Mouse (Mus musculus) midbrain, postnatal 0 days (tissue): Measurements from ENCODE around the gene Rbfox1. TPM values are rescaled to one million over a fixed set of nuclear protein-coding genes. Genes with fewer than 3 reads are reported as not detected.

Experiments
- ATAC-seq: fragments of 200-750 bp; cut with Nextera tagmentation; 2 replicates; pipeline ENCODE4 v1.8.0; 2017; ENCODE audit warnings: moderate number of reproducible peaks, mild to moderate bottlenecking, moderate TSS enrichment, moderate library complexity; ENCODE audit not compliant: low FRiP score
- DNase-seq: peaks from one replicate; pipeline ENCODE4 v3.0.0-alpha.2; 2015; ENCODE audit warnings: low spot score
- H3K27ac ChIP-seq: fragments of 300-500 bp; sonication (generic); 2 replicates; pipeline ENCODE4 v1.5.1; 2014; ENCODE audit warnings: low read depth, mild to moderate bottlenecking, low read length, mixed read lengths
- H3K27me3 ChIP-seq: fragments of 300-500 bp; sonication (generic); 2 replicates; pipeline ENCODE4 v1.6.1; 2014; ENCODE audit warnings: low read length, control low read depth, mixed read lengths; ENCODE audit not compliant: insufficient read depth
- H3K36me3 ChIP-seq: fragments of 300-500 bp; sonication (generic); 2 replicates; pipeline ENCODE4 v1.6.1; 2014; ENCODE audit warnings: low read length, control low read depth, mixed read lengths; ENCODE audit not compliant: insufficient read depth
- H3K4me1 ChIP-seq: fragments of 300-500 bp; sonication (generic); 2 replicates; pipeline ENCODE4 v1.6.1; 2014; ENCODE audit warnings: mild to moderate bottlenecking, control low read depth, antibody characterized with exemption, low read length, mixed read lengths; ENCODE audit not compliant: insufficient read depth
- H3K4me2 ChIP-seq: fragments of 300-500 bp; sonication (generic); 2 replicates; pipeline ENCODE4 v1.6.1; 2014; ENCODE audit warnings: low read depth, mild to moderate bottlenecking, low read length, mixed read lengths; ENCODE audit not compliant: poor library complexity, severe bottlenecking
- H3K4me3 ChIP-seq: fragments of 300-500 bp; sonication (generic); 2 replicates; pipeline ENCODE4 v1.5.1; 2014; ENCODE audit warnings: low read depth, mild to moderate bottlenecking, low read length, moderate library complexity
- H3K9ac ChIP-seq: fragments of 300-500 bp; sonication (generic); replicated peaks from 2 replicates; pipeline ENCODE4 v1.6.1; 2014; ENCODE audit warnings: mild to moderate bottlenecking, low read length, moderate library complexity, mixed read lengths; ENCODE audit not compliant: poor library complexity, severe bottlenecking
- H3K9me3 ChIP-seq: fragments of 300-500 bp; sonication (generic); 2 replicates; pipeline ENCODE4 v1.6.1; 2016; ENCODE audit warnings: low read length, control low read depth
- CTCF ChIP-seq: IDR thresholded peaks from 2 replicates; pipeline ENCODE4 v1.5.1; 2016; ENCODE audit warnings: antibody characterized with exemption, mild to moderate bottlenecking
- WGBS: fragments of 180-500 bp; shearing (Covaris S2); extraction: QIAGEN DNeasy Blood & Tissue Kit; methylation state at CpG from one replicate; pipeline ENCODE4 v1.1.7; 2014; 5-methylcytosine and 5-hydroxymethylcytosine counted together
- polyA plus RNA-seq: library from polyadenylated mRNA; unstranded; fragments of >200 nt; fragmentation: Nextera tagmentation; extraction: Ambion mirVana; gene quantifications from 2 replicates; pipeline ENCODE4 v1.2.1, GENCODE M21; 2015
- total RNA-seq: library from RNA; depleted of rRNA; stranded (reverse); fragments of >200 nt; gene quantifications from 2 replicates; pipeline ENCODE4 v1.2.3, GENCODE M21; 2014

Gene Rbfox1
- total and polyA plus RNA-seq, 2 experiments from 2014 or later = 142 to 242 TPM

GRCm38 (mm10) chr16:6414846-6415245, 529.7 kb downstream of the Rbfox1 start:
- ATAC-seq (no peak), DNase-seq (no peak)
- WGBS = 39% methylated on average over 2 of the region's 2 CpGs
- Histone ChIP-seq H3K27ac (no peak overlapping the region), H3K4me3 (no peak overlapping the region), H3K4me2 (no peak overlapping the region), H3K36me3 (no peaks in the 10 kb centered on the region), H3K9ac (no peak overlapping the region), H3K9me3 (no peaks in the 10 kb centered on the region), H3K27me3 (no peaks in the 10 kb centered on the region), H3K4me1 (no peaks in the 10 kb centered on the region)
- TF ChIP-seq CTCF = no peak

- DNase-seq (peak; percentile 35), ATAC-seq (no peak)
Measured at GRCm38 (mm10) chr16:6421623-6422145, 536.5 kb downstream of the Rbfox1 start.

GRCm38 (mm10) chr16:6423878-6424409, 538.8 kb downstream of the Rbfox1 start:
- no peak overlapping the region for H3K9ac ChIP-seq
- no peak overlapping the region for H3K4me2 ChIP-seq
- ATAC-seq (no peak), DNase-seq (no peak)
- no peaks in the 10 kb centered on the region for H3K36me3 ChIP-seq
- 83% methylated on average over 4 of the region's 4 CpGs for WGBS
- H3K4me1 ChIP-seq = no peaks in the 10 kb centered on the region
- no peak for TF ChIP-seq CTCF
- no peaks in the 10 kb centered on the region for H3K27me3 ChIP-seq
- no peaks in the 10 kb centered on the region for H3K9me3 ChIP-seq
- no peak overlapping the region for H3K4me3 ChIP-seq
- no peak overlapping the region for H3K27ac ChIP-seq

More at GRCm38 (mm10) chr16:6421623-6422145, 536.5 kb downstream of the Rbfox1 start:
- Histone ChIP-seq H3K9me3 (no peaks in the 10 kb centered on the region), H3K36me3 (no peaks in the 10 kb centered on the region), H3K4me2 (no peak overlapping the region), H3K4me1 (no peaks in the 10 kb centered on the region), H3K9ac (no peak overlapping the region), H3K27me3 (no peaks in the 10 kb centered on the region), H3K27ac (no peak overlapping the region), H3K4me3 (no peak overlapping the region)
- no peak for TF ChIP-seq CTCF
- WGBS = 56% methylated on average over 3 of the region's 3 CpGs

GRCm38 (mm10) chr16:6424738-6425137, 539.6 kb downstream of the Rbfox1 start:
- Histone ChIP-seq H3K27ac (no peak overlapping the region), H3K36me3 (no peaks in the 10 kb centered on the region), H3K27me3 (no peaks in the 10 kb centered on the region), H3K4me1 (no peaks in the 10 kb centered on the region), H3K4me2 (no peak overlapping the region), H3K9ac (no peak overlapping the region), H3K9me3 (no peaks in the 10 kb centered on the region), H3K4me3 (no peak overlapping the region)
- WGBS = 81% methylated on average over 2 of the region's 2 CpGs
- ATAC-seq = no peak
- no peak for TF ChIP-seq CTCF
- no peak for DNase-seq

- no peak for TF ChIP-seq CTCF
- Histone ChIP-seq H3K9ac (no peak overlapping the region), H3K36me3 (no peaks in the 10 kb centered on the region), H3K4me2 (no peak overlapping the region), H3K9me3 (no peaks in the 10 kb centered on the region), H3K27ac (no peak overlapping the region), H3K4me1 (no peaks in the 10 kb centered on the region), H3K4me3 (no peak overlapping the region), H3K27me3 (no peaks in the 10 kb centered on the region)
- no peak for ATAC-seq
- DNase-seq = peak; percentile 43
- WGBS = 61% methylated on average over 12 of the region's 12 CpGs
Measured at GRCm38 (mm10) chr16:6427292-6428281, 542.4 kb downstream of the Rbfox1 start.

GRCm38 (mm10) chr16:6430981-6431380, 545.8 kb downstream of the Rbfox1 start:
- ATAC-seq = no peak
- no peaks in the 10 kb centered on the region for H3K36me3 ChIP-seq
- WGBS = 84% methylated on average over 2 of the region's 2 CpGs
- H3K4me1 ChIP-seq = no peaks in the 10 kb centered on the region
- H3K4me3 ChIP-seq = no peak overlapping the region
- no peak overlapping the region for H3K9ac ChIP-seq
- no peak overlapping the region for H3K4me2 ChIP-seq
- H3K9me3 ChIP-seq = no peaks in the 10 kb centered on the region
- TF ChIP-seq CTCF = peak; percentile 57
- no peak overlapping the region for H3K27ac ChIP-seq
- peak; percentile 25 for DNase-seq
- H3K27me3 ChIP-seq = no peaks in the 10 kb centered on the region
